Mouse (Mus musculus) liver, postnatal 0 days (tissue): ENCODE measurements around the gene Celsr1.

Experiments used
- CTCF ChIP-seq: sonication (generic); IDR thresholded peaks from 2 replicates; pipeline ENCODE4 v1.5.1; 2016; ENCODE audit warnings: antibody characterized with exemption, low read depth
- EP300 ChIP-seq: IDR thresholded peaks from 2 replicates; pipeline ENCODE4 v1.6.1; 2016; ENCODE audit warnings: antibody characterized with exemption, low read depth, mild to moderate bottlenecking

GRCm38 (mm10) chr15:86034781-86035360 lies 1.3 kb upstream of the Celsr1 start:
- TF ChIP-seq CTCF = no peak
- no peak for TF ChIP-seq EP300
